Comparison of ENCODE assay signal across 21 mouse cellular contexts in the genomic region with DNA sequence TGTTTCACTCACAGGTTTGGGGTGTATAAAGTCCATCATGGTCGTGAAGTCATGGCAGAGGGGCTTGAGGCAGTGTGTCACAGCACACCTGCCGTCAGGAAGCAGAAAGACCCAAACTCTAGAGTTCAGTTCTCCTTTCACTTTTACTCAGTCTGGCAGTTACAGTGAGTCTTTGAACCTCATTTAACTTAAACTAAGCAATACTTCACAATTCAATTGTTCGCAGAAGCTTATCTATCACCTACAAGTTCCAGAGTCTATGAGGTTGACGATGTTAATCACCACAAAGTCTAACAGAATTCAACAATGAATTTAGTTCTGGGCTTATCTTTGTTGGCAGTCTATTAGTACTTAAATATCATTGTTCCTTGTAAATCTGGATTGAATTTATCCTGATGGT. TPM values are rescaled to one million over a fixed set of nuclear protein-coding genes. Genes with fewer than 3 reads are reported as not detected.
DNase-seq lines count a peak whose midpoint lies in the region; TF ChIP-seq lines count a peak whose summit lies in the region.
"Had no signal": no experiment of that assay in that cellular context is flagged by ENCODE, and none has a peak within 500 bp of the region (broad histone marks: within the 10 kb centered on the region; RNA-seq: fewer than 3 reads in every experiment).

No protein-coding gene starts in this region.

- dilution Hi-C loops in CH12.LX (cut with MboI; ENCODE audit: extremely low pct_ligation_motif_present, extremely low pct_unique_long_range_greater_than_20kb, low sequenced_read_pairs), result no loop called here

- H3K36me3 ChIP-seq in CH12.LX (replicated peaks in 1 of 2; ENCODE audit: control insufficient read depth in 1 of 2, insufficient read depth in 1 of 2, low read length in 1 of 2), result peaks cover 0 to 3% of the 10 kb centered on the region in 2 experiments
- H3K36me3 ChIP-seq in splenic B cell, adult 2 months (ENCODE audit: control insufficient read depth, insufficient read depth, low read length, poor library complexity, severe bottlenecking), result no peaks in the 10 kb centered on the region
- H3K36me3 ChIP-seq: embryonic facial prominence, embryonic 15.5 days had no signal

- in situ Hi-C loops in CH12.LX (cut with MboI; ENCODE audit: low pct_ligation_motif_present, low pct_unique_long_range_greater_than_20kb, low sequenced_read_pairs), result no loop called here

- no peak for TF ChIP-seq POLR2A in CH12.LX (IDR thresholded peaks at IDR 0.05; ENCODE audit: low read depth, low read length)

- no peak overlapping the region for H3K4me2 ChIP-seq in CH12.LX (ENCODE audit: insufficient read depth, low read depth, poor library complexity, severe bottlenecking)
- H3K4me2 ChIP-seq: embryonic facial prominence, embryonic 13.5 days; embryonic facial prominence, embryonic 15.5 days; forebrain, embryonic 12.5 days had no signal

- TF ChIP-seq RAD21 in CH12.LX (IDR thresholded peaks at IDR 0.05; ENCODE audit: low read depth, low read length), result no peak

- TF ChIP-seq EP300 in CH12.LX (IDR thresholded peaks at IDR 0.05; ENCODE audit: low read length), result peak; percentile 90

- intact Hi-C loops in left cerebral cortex, postnatal 25 days (cut with DNase I), result no loop called here

- DNase-seq in A20 (ENCODE audit: low read depth, low spot score), result peak; percentile 79
- DNase-seq in CH12.LX (ENCODE audit: extremely low read depth), result peak; percentile 12
- peak; percentile 33 for DNase-seq in splenic B cell, adult 2 months (ENCODE audit: low read depth, low spot score)
- DNase-seq in left cerebral cortex, postnatal 25 days (ENCODE audit: low spot score in 2 of 2), result no peak
- no peak for DNase-seq in lung, postnatal 4 days
- DNase-seq: adrenal gland, adult 8-10 months; adrenal gland, postnatal 14 days; adrenal gland, postnatal 36 days; B cell, adult 2 months; cerebellum, adult 18-20 months; cerebellum, adult 8-10 months; cerebellum, adult 9-11 months; cerebellum, postnatal 14 days; cerebellum, postnatal 36 days; embryo, embryonic 11 days had no signal

- H3K4me1 ChIP-seq in CH12.LX (ENCODE audit: control insufficient read depth in 1 of 2, insufficient read depth in 2 of 2), result peaks cover 0 to 15% of the 10 kb centered on the region in 2 experiments; a peak in 1 of 4 replicates
- H3K4me1 ChIP-seq: embryonic facial prominence, embryonic 13.5 days; embryonic facial prominence, embryonic 15.5 days; forebrain, embryonic 10.5 days; forebrain, embryonic 12.5 days had no signal

- H3K79me2 ChIP-seq in CH12.LX (replicated peaks; ENCODE audit: control insufficient read depth, extremely low read depth, insufficient read depth, poor library complexity, severe bottlenecking), result 0 out of 2 replicates have a peak, but pooled peaks cover 3% of the 10 kb centered on the region

- H3K9me3 ChIP-seq in CH12.LX (replicated peaks; ENCODE audit: low read length), result no peaks in the 10 kb centered on the region

- H3K27ac ChIP-seq in CH12.LX (ENCODE audit: insufficient read depth, low read depth), result no peak overlapping the region
- H3K27ac ChIP-seq: embryonic facial prominence, embryonic 13.5 days; embryonic facial prominence, embryonic 15.5 days; forebrain, embryonic 10.5 days; forebrain, embryonic 12.5 days had no signal

- no peak overlapping the region for H3K4me3 ChIP-seq in CH12.LX (replicated peaks in 1 of 3; ENCODE audit: low read depth in 2 of 3, low read length in 2 of 3, poor library complexity in 1 of 3)
- H3K4me3 ChIP-seq: embryonic facial prominence, embryonic 13.5 days; embryonic facial prominence, embryonic 15.5 days; erythroblast, embryonic 14.5 days; forebrain, embryonic 10.5 days; forebrain, embryonic 12.5 days had no signal

- no peak overlapping the region for H3K9ac ChIP-seq in CH12.LX (ENCODE audit: insufficient read depth, low read depth)
- H3K9ac ChIP-seq: embryonic facial prominence, embryonic 13.5 days; embryonic facial prominence, embryonic 15.5 days; forebrain, embryonic 12.5 days had no signal

- no peak for TF ChIP-seq CTCF in CH12.LX (conservative IDR thresholded peaks at IDR 0.05 in 1 of 2, IDR thresholded peaks at IDR 0.05 in 1 of 2; ENCODE audit: low read depth in 2 of 2, low read length in 2 of 2)

- H3K27me3 ChIP-seq in CH12.LX (replicated peaks), result no peaks in the 10 kb centered on the region
- H3K27me3 ChIP-seq in splenic B cell, adult 2 months (ENCODE audit: control insufficient read depth, insufficient read depth, low read length, poor library complexity, severe bottlenecking), result no peaks in the 10 kb centered on the region
- H3K27me3 ChIP-seq: embryonic facial prominence, embryonic 13.5 days; embryonic facial prominence, embryonic 15.5 days; forebrain, embryonic 12.5 days; Patski had no signal

TF ChIP-seq in CH12.LX, 34 proteins besides CTCF, POLR2A, EP300 and RAD21:
- peak; percentile 54; the same call in 1 of the 2 replicates for TF ChIP-seq JUN (IDR thresholded peaks at IDR 0.05; ENCODE audit: insufficient read depth, low read depth, low read length)
- no peak for TF ChIP-seq ZMIZ1 (IDR thresholded peaks at IDR 0.05; ENCODE audit: low read depth, low read length)
- no peak for TF ChIP-seq USF1 (IDR thresholded peaks at IDR 0.05; ENCODE audit: low read depth, low read length)
- TF ChIP-seq MXI1 (IDR thresholded peaks at IDR 0.05; ENCODE audit: low read depth, low read length), result no peak
- no peak for TF ChIP-seq GABPA (IDR thresholded peaks at IDR 0.05; ENCODE audit: insufficient replicate concordance, low read depth, low read length)
- no peak for TF ChIP-seq HCFC1 (IDR thresholded peaks at IDR 0.05; ENCODE audit: low read depth, low read length)
- TF ChIP-seq IRF4 (IDR thresholded peaks at IDR 0.05; ENCODE audit: low read depth, low read length), result peak; percentile 83
- peak; percentile 73 for TF ChIP-seq JUND (conservative IDR thresholded peaks at IDR 0.05; ENCODE audit: low read depth, low read length)
- TF ChIP-seq MEF2A (IDR thresholded peaks at IDR 0.05; ENCODE audit: borderline replicate concordance, low read depth, low read length), result no peak
- 0 out of 2 replicates have a peak, but pooled peaks have one; percentile 27 for TF ChIP-seq TCF12 (IDR thresholded peaks at IDR 0.05; ENCODE audit: low read depth, low read length)
- no peak for TF ChIP-seq RCOR1 (conservative IDR thresholded peaks at IDR 0.05; ENCODE audit: low read depth, low read length)
- TF ChIP-seq SMC3 (IDR thresholded peaks at IDR 0.05; ENCODE audit: low read depth, low read length), result no peak

RNA-seq across cellular contexts. Expression of gene Lcorl, which starts 45.9 kb away (rescaled TPM):
- total RNA-seq in CH12.LX (2012; rRNA removed) (3.8 and 5.8 TPM in 2 replicates), CH12.LX (2014; rRNA removed) (5.6 and 7.4 TPM in 2 replicates)
- polyA plus RNA-seq in CH12.LX (2012; ENCODE audit: insufficient read length, low read depth), result 4.1 and 4.2 TPM in 2 replicates
- 10 to 100 TPM; 25.7 to 29.8 TPM for total RNA-seq in left cerebral cortex, postnatal 25 days (2021)

Comparison
In these comparisons a context has a peak if more than half of its experiments do, and no peak if none do; other contexts are left out.
1. DNase-seq: peak in A20 (single experiment), CH12.LX (single experiment) and splenic B cell, adult 2 months (single experiment); none in left cerebral cortex, postnatal 25 days (0 of 2) and lung, postnatal 4 days (0 of 2).